Mouse (Mus musculus) lung, adult 2 months (tissue): ENCODE results near the gene Nfyc.

Experiments
- CTCF ChIP-seq: fragments of 200-500 bp; IDR thresholded peaks from 2 replicates; pipeline ENCODE4 v1.5.1; 2011; ENCODE audit warnings: mild to moderate bottlenecking, low read length, control low read depth; ENCODE audit not compliant: insufficient read depth
- POLR2A ChIP-seq: fragments of 200-500 bp; IDR thresholded peaks from 2 replicates; pipeline ENCODE4 v1.6.1; 2011; ENCODE audit warnings: low read depth, mild to moderate bottlenecking, control low read depth, low read length, borderline replicate concordance; ENCODE audit errors: extremely low read depth

- TF ChIP-seq POLR2A (no peak), CTCF (no peak)
Measured at GRCm38 (mm10) chr4:120717591-120717990, 113.8 kb downstream of the Nfyc start.
